Mouse (Mus musculus) olfactory bulb, adult 2 months (tissue): ENCODE results near the gene Exoc6. TPM values are rescaled to one million over a fixed set of nuclear protein-coding genes. Genes with fewer than 3 reads are reported as not detected.
A peak's percentile ranks its signal among the peaks of the same experiment; 100 is the strongest.
"Not testable (repeated sequence)": the region's sequence is repeated elsewhere in the genome, so short reads cannot be mapped to it uniquely, and the experiment has no call there.

Experiments
- H3K27ac ChIP-seq: fragments of 200-500 bp; 2 replicates; pipeline ENCODE4 v1.5.1; 2012; ENCODE audit warnings: low read depth, low read length; ENCODE audit not compliant: insufficient read depth
- H3K4me1 ChIP-seq: fragments of 200-500 bp; 2 replicates; pipeline ENCODE4 v1.6.1; 2012; ENCODE audit warnings: low read length; ENCODE audit not compliant: control insufficient read depth, insufficient read depth
- H3K4me3 ChIP-seq: fragments of 200-500 bp; 2 replicates; pipeline ENCODE4 v1.5.1; 2012; ENCODE audit warnings: mild to moderate bottlenecking, low read depth, low read length, moderate library complexity; ENCODE audit not compliant: insufficient read depth
- CTCF ChIP-seq: fragments of 200-500 bp; IDR thresholded peaks from 2 replicates; pipeline ENCODE4 v1.5.1; 2012; ENCODE audit warnings: low read depth, mild to moderate bottlenecking, low read length, moderate library complexity; ENCODE audit not compliant: insufficient read depth
- POLR2A ChIP-seq: fragments of 200-500 bp; IDR thresholded peaks from 2 replicates; pipeline ENCODE4 v1.6.1; 2012; ENCODE audit warnings: mild to moderate bottlenecking, low read depth, low read length, moderate library complexity; ENCODE audit not compliant: insufficient read depth
- WGBS: fragments of 180-500 bp; shearing (Covaris S2); methylation state at CpG from one replicate; pipeline ENCODE4 v1.1.7; 2018; 5-methylcytosine and 5-hydroxymethylcytosine counted together
- polyA plus RNA-seq: library from polyadenylated mRNA; stranded (reverse); fragments of >200 nt; gene quantifications from 2 replicates; pipeline ENCODE4 v1.2.4, GENCODE M21; 2012; ENCODE audit warnings: low replicate concordance; ENCODE audit not compliant: missing spikeins, insufficient read depth, insufficient read length

The Exoc6 gene
- polyA plus RNA-seq, 1 experiment, result not detected

- WGBS, result 11% methylated on average over 8 of the region's 8 CpGs
- Histone ChIP-seq H3K4me3 (peak overlapping the region; percentile 97), H3K27ac (peak overlapping the region; percentile 87), H3K4me1 (peaks cover 3% of the 10 kb centered on the region)
- no peak for TF ChIP-seq POLR2A
- no peak for TF ChIP-seq CTCF
Observed at GRCm38 (mm10) chr19:37551040-37551566, 885 bp downstream of the Exoc6 start.

- 72% methylated on average over 11 of the region's 11 CpGs for WGBS
- Histone ChIP-seq H3K27ac (no peak overlapping the region), H3K4me1 (peaks cover 3% of the 10 kb centered on the region), H3K4me3 (no peak overlapping the region)
- TF ChIP-seq CTCF (no peak), POLR2A (no peak)
Observed at GRCm38 (mm10) chr19:37553376-37554265, 3.4 kb downstream of the Exoc6 start.

GRCm38 (mm10) chr19:37554266-37554650, 4.0 kb downstream of the Exoc6 start:
- H3K4me1 ChIP-seq, H3K27ac ChIP-seq, H3K4me3 ChIP-seq: not testable (repeated sequence)
- 73% methylated on average over 5 of the region's 5 CpGs for WGBS

GRCm38 (mm10) chr19:37555863-37556566, 5.8 kb downstream of the Exoc6 start:
- H3K4me1 ChIP-seq, result peaks cover 8% of the 10 kb centered on the region
- no peak overlapping the region for H3K4me3 ChIP-seq
- 96% methylated on average over 6 of the region's 6 CpGs for WGBS
- no peak for TF ChIP-seq POLR2A
- TF ChIP-seq CTCF, result no peak
- no peak overlapping the region for H3K27ac ChIP-seq

GRCm38 (mm10) chr19:37557898-37558297, 7.7 kb downstream of the Exoc6 start:
- 95% methylated on average over 3 of the region's 3 CpGs for WGBS
- H3K4me1 ChIP-seq, result peaks cover 5% of the 10 kb centered on the region
- no peak overlapping the region for H3K27ac ChIP-seq
- H3K4me3 ChIP-seq, result no peak overlapping the region
- TF ChIP-seq CTCF, result no peak
- TF ChIP-seq POLR2A, result no peak

- 38% methylated on average over 9 of the region's 9 CpGs for WGBS
- Histone ChIP-seq H3K4me1 (peaks cover 5% of the 10 kb centered on the region), H3K4me3 (no peak overlapping the region), H3K27ac (no peak overlapping the region)
- no peak for TF ChIP-seq CTCF
- TF ChIP-seq POLR2A, result no peak
Observed at GRCm38 (mm10) chr19:37559286-37560079, 9.3 kb downstream of the Exoc6 start.

- Histone ChIP-seq H3K27ac (no peak overlapping the region), H3K4me1 (peaks cover 5% of the 10 kb centered on the region), H3K4me3 (no peak overlapping the region)
- 48% methylated on average over 6 of the region's 6 CpGs for WGBS
- TF ChIP-seq POLR2A (no peak), CTCF (no peak)
Observed at GRCm38 (mm10) chr19:37560080-37560427, 9.8 kb downstream of the Exoc6 start.

- Histone ChIP-seq H3K27ac (no peak overlapping the region), H3K4me1 (peaks cover 5% of the 10 kb centered on the region), H3K4me3 (no peak overlapping the region)
- TF ChIP-seq POLR2A, result no peak
- WGBS, result 68% methylated on average over 10 of the region's 10 CpGs
Observed at GRCm38 (mm10) chr19:37561106-37561892, 11.1 kb downstream of the Exoc6 start.
